Mouse (Mus musculus) C2C12 (cell line): ENCODE measurements at regions not wholly inside any gene's neighbourhood (a gene's known extent, or its start where the extent isn't known, plus 50 kb on each side); places are given as distances from the start of the nearest gene placed in this dataset.

Experiments
- H3K27me3 ChIP-seq: one replicate; pipeline ENCODE4 v1.6.1; 2011; ENCODE audit not compliant: control insufficient read depth, insufficient read depth, insufficient read length
- H3K36me3 ChIP-seq: one replicate; pipeline ENCODE4 v1.6.1; 2011; ENCODE audit not compliant: control insufficient read depth, insufficient read depth
- H3K4me3 ChIP-seq: one replicate; pipeline ENCODE4 v1.5.1; 2011; ENCODE audit warnings: mild to moderate bottlenecking, control low read depth; ENCODE audit not compliant: poor library complexity, insufficient read depth, severe bottlenecking
- H3K79me2 ChIP-seq: one replicate; pipeline ENCODE4 v1.6.1; 2011; ENCODE audit not compliant: control insufficient read depth, insufficient read depth
- H3K79me3 ChIP-seq: one replicate; pipeline ENCODE4 v1.6.1; 2011; ENCODE audit warnings: low read depth, control low read depth
- H3ac ChIP-seq: one replicate; pipeline ENCODE3; 2011; ENCODE audit warnings: low read depth; ENCODE audit not compliant: control insufficient read depth, insufficient read length
- CEBPB ChIP-seq: IDR thresholded peaks from one replicate; pipeline ENCODE4 v1.6.1; 2011; ENCODE audit warnings: low read depth, mild to moderate bottlenecking, control low read depth, moderate library complexity
- CTCF ChIP-seq: IDR thresholded peaks from one replicate; pipeline ENCODE4 v1.5.1; 2011; ENCODE audit not compliant: control insufficient read depth, insufficient read depth, insufficient read length
- FOSL1 ChIP-seq: IDR thresholded peaks from one replicate; pipeline ENCODE4 v1.8.0; 2011; ENCODE audit warnings: mild to moderate bottlenecking, low read length; ENCODE audit not compliant: poor library complexity, insufficient read depth, severe bottlenecking
- MAX ChIP-seq: IDR thresholded peaks from one replicate; pipeline ENCODE4 v1.6.1; 2011; ENCODE audit warnings: mild to moderate bottlenecking, control low read depth
- MYOD1 ChIP-seq: IDR thresholded peaks from one replicate; pipeline ENCODE4 v1.6.1; 2011; ENCODE audit warnings: low read depth; ENCODE audit not compliant: control insufficient read depth, insufficient read length
- MYOG ChIP-seq: IDR thresholded peaks from one replicate; pipeline ENCODE4 v1.6.1; 2011; ENCODE audit not compliant: control insufficient read depth, insufficient read length; ENCODE audit errors: extremely low read depth
- USF1 ChIP-seq: IDR thresholded peaks from one replicate; pipeline ENCODE4 v1.6.1; 2011; ENCODE audit warnings: low read depth, mild to moderate bottlenecking, control low read depth, moderate library complexity

- H3ac ChIP-seq, result no peak overlapping the region
- H3K79me2 ChIP-seq, result no peaks in the 10 kb centered on the region
- H3K36me3 ChIP-seq, result no peaks in the 10 kb centered on the region
- no peaks in the 10 kb centered on the region for H3K27me3 ChIP-seq
- H3K79me3 ChIP-seq, result no peaks in the 10 kb centered on the region
- H3K4me3 ChIP-seq, result no peak overlapping the region
- TF ChIP-seq MAX (no peak), CTCF (no peak), CEBPB (no peak), MYOG (no peak), USF1 (no peak), MYOD1 (no peak), FOSL1 (no peak)
These were observed 53.7 kb upstream of the Cpm start for GRCm38 (mm10) chr10:117575404-117576153.

DNA sequence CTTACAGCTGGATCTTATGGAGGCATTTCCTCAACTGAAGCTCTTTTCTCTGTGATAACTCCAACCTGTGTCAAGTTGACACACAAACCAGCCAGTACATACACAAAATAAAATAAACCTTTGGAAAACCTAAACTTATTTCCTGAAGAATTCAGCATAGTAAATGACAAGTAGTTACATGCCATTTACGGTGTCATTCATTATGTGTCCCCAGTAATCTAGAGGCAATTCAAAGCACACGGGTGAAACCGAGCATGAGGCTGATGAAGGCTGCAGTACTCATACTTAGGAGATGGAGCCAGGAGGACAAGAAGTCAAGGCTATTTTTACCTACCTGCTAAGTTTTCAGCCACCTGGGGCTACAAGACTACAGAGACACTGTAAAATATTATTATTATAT, 54.4 kb upstream of the Cpm start:
- Histone ChIP-seq H3ac (no peak overlapping the region), H3K79me3 (no peaks in the 10 kb centered on the region), H3K4me3 (no peak overlapping the region), H3K36me3 (no peaks in the 10 kb centered on the region), H3K27me3 (no peaks in the 10 kb centered on the region), H3K79me2 (no peaks in the 10 kb centered on the region)
- TF ChIP-seq MYOD1, result no peak
- TF ChIP-seq MAX, result no peak
- TF ChIP-seq FOSL1, result no peak
- TF ChIP-seq CTCF, result no peak
- no peak for TF ChIP-seq MYOG
- no peak for TF ChIP-seq CEBPB
- no peak for TF ChIP-seq USF1

GRCm38 (mm10) chr10:117574056-117574727, 55.1 kb upstream of the Cpm start:
- Histone ChIP-seq H3K79me2 (no peaks in the 10 kb centered on the region), H3ac (no peak overlapping the region), H3K4me3 (no peak overlapping the region), H3K27me3 (no peaks in the 10 kb centered on the region), H3K79me3 (no peaks in the 10 kb centered on the region), H3K36me3 (no peaks in the 10 kb centered on the region)
- no peak for TF ChIP-seq MAX
- no peak for TF ChIP-seq MYOG
- TF ChIP-seq MYOD1, result no peak
- no peak for TF ChIP-seq CEBPB
- no peak for TF ChIP-seq CTCF
- no peak for TF ChIP-seq USF1

DNA sequence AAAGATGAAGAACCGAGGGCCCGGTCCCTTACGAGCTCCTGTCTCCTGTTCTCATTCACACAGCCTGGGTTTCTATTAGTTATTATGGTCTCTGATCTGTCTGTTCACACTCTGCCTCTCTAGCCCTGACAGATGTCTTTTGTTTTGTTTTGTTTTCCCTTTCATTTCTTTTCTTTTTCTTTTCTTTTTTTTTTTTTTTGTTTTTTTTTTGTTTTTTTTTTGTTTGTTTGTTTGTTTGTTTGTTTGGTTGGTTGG, 55.8 kb upstream of the Cpm start:
- no peaks in the 10 kb centered on the region for H3K79me2 ChIP-seq
- no peaks in the 10 kb centered on the region for H3K27me3 ChIP-seq
- H3ac ChIP-seq, result no peak overlapping the region
- H3K4me3 ChIP-seq, result no peak overlapping the region
- no peaks in the 10 kb centered on the region for H3K79me3 ChIP-seq
- no peaks in the 10 kb centered on the region for H3K36me3 ChIP-seq
- TF ChIP-seq FOSL1 (no peak), MAX (no peak), MYOG (no peak), MYOD1 (no peak), USF1 (no peak), CEBPB (no peak), CTCF (no peak)

DNA sequence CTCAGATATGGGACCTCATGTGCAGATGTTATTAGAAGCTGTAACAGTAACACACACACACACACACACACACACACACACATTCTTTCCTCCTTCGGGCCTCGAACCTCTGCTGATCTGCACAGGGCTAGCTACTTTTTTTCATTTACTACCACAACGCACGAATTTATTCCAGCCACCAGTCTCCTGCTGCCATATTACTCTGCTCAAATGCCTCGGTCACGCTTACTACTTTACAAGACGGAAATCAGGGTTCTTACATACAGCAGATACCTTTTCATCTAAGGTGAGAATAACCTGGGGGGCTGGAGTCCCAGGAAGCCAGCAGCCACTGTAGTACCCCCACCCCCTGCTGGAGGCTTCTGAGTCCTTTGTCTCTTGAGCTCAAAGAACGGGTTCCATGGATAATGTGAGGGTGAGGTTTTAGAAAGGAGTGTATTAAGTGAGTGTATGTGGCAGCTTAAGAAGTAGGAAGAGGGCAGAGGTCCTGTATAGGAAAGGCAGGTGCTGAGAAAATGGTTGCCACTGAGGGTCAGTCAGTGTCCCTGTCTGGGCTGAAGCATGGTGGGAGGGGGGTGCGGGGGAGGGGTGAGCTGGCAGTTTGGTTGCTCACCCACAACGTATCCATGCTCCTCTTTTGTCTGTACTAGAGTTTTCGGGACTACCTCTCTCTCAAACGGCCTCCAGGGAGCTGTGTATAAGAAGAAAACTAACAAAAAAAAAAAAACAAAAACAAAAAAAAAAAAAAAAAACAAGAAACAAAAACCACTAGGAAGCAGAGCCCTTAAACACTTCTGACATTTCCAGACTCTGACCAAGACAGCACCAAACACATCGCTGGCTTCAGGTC, 56.3 kb upstream of the Cpm start:
- no peaks in the 10 kb centered on the region for H3K79me3 ChIP-seq
- no peak for TF ChIP-seq CEBPB
- TF ChIP-seq MYOG, result no peak
- TF ChIP-seq MYOD1, result no peak
- no peak for TF ChIP-seq MAX
- no peak for TF ChIP-seq USF1
- no peak for TF ChIP-seq FOSL1
- TF ChIP-seq CTCF, result no peak

More for the DNA sequence above, 56.3 kb upstream of the Cpm start:
- Histone ChIP-seq H3K27me3 (no peaks in the 10 kb centered on the region), H3K36me3 (no peaks in the 10 kb centered on the region), H3K4me3 (no peak overlapping the region), H3K79me2 (no peaks in the 10 kb centered on the region), H3ac (no peak overlapping the region)
